Mouse (Mus musculus): ENCODE data around the gene Gm3233.
"Not testable (repeated sequence)": the region's sequence is repeated elsewhere in the genome, so short reads cannot be mapped to it uniquely, and the experiment has no call there.

The Gm3233 gene

GRCm38 (mm10) chr10:77759582-77759981, at the start of gene Gm3233:
Gm3233 (minus strand) TSS chr10:77759682.
- H3K36me3 ChIP-seq (ENCODE audit: insufficient read depth, low read length); H3K4me1 ChIP-seq (replicated peaks; ENCODE audit: low read depth, low read length); H3K4me3 ChIP-seq (replicated peaks; ENCODE audit: low read length); H3K27me3 ChIP-seq (ENCODE audit: insufficient read depth, low read length); H3K9me3 ChIP-seq (ENCODE audit: low read length): not testable (repeated sequence)

- Histone ChIP-seq H3K36me3 (ENCODE audit: insufficient read depth, low read length) (no peaks in the 10 kb centered on the region), H3K9me3 (ENCODE audit: low read length) (peaks cover 19% of the 10 kb centered on the region), H3K4me3 (replicated peaks; ENCODE audit: low read length) (no peak overlapping the region), H3K4me1 (replicated peaks; ENCODE audit: low read depth, low read length) (0 out of 2 replicates have a peak, but pooled peaks cover 3% of the 10 kb centered on the region), H3K27me3 (ENCODE audit: insufficient read depth, low read length) (no peaks in the 10 kb centered on the region)
- TF ChIP-seq CTCF (conservative IDR thresholded peaks at IDR 0.05; ENCODE audit: low read length): no peak
- TF ChIP-seq NANOG (IDR thresholded peaks at IDR 0.05; ENCODE audit: borderline replicate concordance, low read length): no peak
- no peak for TF ChIP-seq POU5F1 (IDR thresholded peaks at IDR 0.05; ENCODE audit: borderline replicate concordance, low read length)
Observed at GRCm38 (mm10) chr10:77804095-77804494, 44.6 kb upstream of the Gm3233 start.

- peaks cover 30% of the 10 kb centered on the region for H3K4me1 ChIP-seq (replicated peaks; ENCODE audit: low read depth, low read length)
- H3K36me3 ChIP-seq (ENCODE audit: insufficient read depth, low read length): no peaks in the 10 kb centered on the region
- H3K9me3 ChIP-seq (ENCODE audit: low read length): peaks cover 2% of the 10 kb centered on the region; the same call in 1 of the 2 replicates
- H3K27me3 ChIP-seq (ENCODE audit: insufficient read depth, low read length): no peaks in the 10 kb centered on the region
- TF ChIP-seq CTCF (conservative IDR thresholded peaks at IDR 0.05; ENCODE audit: low read length) (no peak), POU5F1 (IDR thresholded peaks at IDR 0.05; ENCODE audit: borderline replicate concordance, low read length) (no peak)
- H3K4me3 ChIP-seq (replicated peaks; ENCODE audit: low read length): no peak within 1 kb of the TSS
Observed at GRCm38 (mm10) chr10:77798921-77799508, 39.5 kb upstream of the Gm3233 start, which contains the start of gene Gm19668. Gm19668 (minus strand) TSS chr10:77799133.

GRCm38 (mm10) chr10:77798164-77798920, 38.9 kb upstream of the Gm3233 start:
- H3K4me1 ChIP-seq (replicated peaks; ENCODE audit: low read depth, low read length): peaks cover 30% of the 10 kb centered on the region
- H3K4me3 ChIP-seq (replicated peaks; ENCODE audit: low read length); H3K27me3 ChIP-seq (ENCODE audit: insufficient read depth, low read length); H3K9me3 ChIP-seq (ENCODE audit: low read length); H3K36me3 ChIP-seq (ENCODE audit: insufficient read depth, low read length): not testable (repeated sequence)

GRCm38 (mm10) chr10:77797677-77798076, 38.2 kb upstream of the Gm3233 start:
- TF ChIP-seq POU5F1 (IDR thresholded peaks at IDR 0.05; ENCODE audit: borderline replicate concordance, low read length) (no peak), NANOG (IDR thresholded peaks at IDR 0.05; ENCODE audit: borderline replicate concordance, low read length) (no peak), CTCF (conservative IDR thresholded peaks at IDR 0.05; ENCODE audit: low read length) (no peak)
- H3K4me1 ChIP-seq (replicated peaks; ENCODE audit: low read depth, low read length): peaks cover 30% of the 10 kb centered on the region
- no peak overlapping the region for H3K4me3 ChIP-seq (replicated peaks; ENCODE audit: low read length)
- no peaks in the 10 kb centered on the region for H3K27me3 ChIP-seq (ENCODE audit: insufficient read depth, low read length)
- no peaks in the 10 kb centered on the region for H3K9me3 ChIP-seq (ENCODE audit: low read length)
- no peaks in the 10 kb centered on the region for H3K36me3 ChIP-seq (ENCODE audit: insufficient read depth, low read length)

GRCm38 (mm10) chr10:77794976-77795375, 35.5 kb upstream of the Gm3233 start, which contains the start of gene Gm9639:
Gm9639 (minus strand) TSS chr10:77795076.
- TF ChIP-seq CTCF (conservative IDR thresholded peaks at IDR 0.05; ENCODE audit: low read length) (no peak), NANOG (IDR thresholded peaks at IDR 0.05; ENCODE audit: borderline replicate concordance, low read length) (no peak), POU5F1 (IDR thresholded peaks at IDR 0.05; ENCODE audit: borderline replicate concordance, low read length) (no peak)
- no peak within 1 kb of the TSS for H3K4me3 ChIP-seq (replicated peaks; ENCODE audit: low read length)
- H3K36me3 ChIP-seq (ENCODE audit: insufficient read depth, low read length): no peaks in the 10 kb centered on the region
- H3K9me3 ChIP-seq (ENCODE audit: low read length): no peaks in the 10 kb centered on the region
- H3K27me3 ChIP-seq (ENCODE audit: insufficient read depth, low read length): no peaks in the 10 kb centered on the region
- peaks cover 30% of the 10 kb centered on the region for H3K4me1 ChIP-seq (replicated peaks; ENCODE audit: low read depth, low read length)

- no peaks in the 10 kb centered on the region for H3K9me3 ChIP-seq (ENCODE audit: low read length)
- H3K4me3 ChIP-seq (replicated peaks; ENCODE audit: low read length): no peak overlapping the region
- H3K4me1 ChIP-seq (replicated peaks; ENCODE audit: low read depth, low read length): no peaks in the 10 kb centered on the region
- H3K27me3 ChIP-seq (ENCODE audit: insufficient read depth, low read length): no peaks in the 10 kb centered on the region
- TF ChIP-seq POU5F1 (IDR thresholded peaks at IDR 0.05; ENCODE audit: borderline replicate concordance, low read length) (no peak), NANOG (IDR thresholded peaks at IDR 0.05; ENCODE audit: borderline replicate concordance, low read length) (no peak)
- H3K36me3 ChIP-seq (ENCODE audit: insufficient read depth, low read length): no peaks in the 10 kb centered on the region
Observed at GRCm38 (mm10) chr10:77788621-77789020, 29.1 kb upstream of the Gm3233 start.

GRCm38 (mm10) chr10:77787876-77788275, 28.4 kb upstream of the Gm3233 start, which contains the start of gene Gm7137:
Gm7137 (minus strand) TSS chr10:77788200.
- not testable (repeated sequence) for H3K4me3 ChIP-seq (replicated peaks; ENCODE audit: low read length); H3K36me3 ChIP-seq (ENCODE audit: insufficient read depth, low read length); H3K4me1 ChIP-seq (replicated peaks; ENCODE audit: low read depth, low read length); H3K27me3 ChIP-seq (ENCODE audit: insufficient read depth, low read length); H3K9me3 ChIP-seq (ENCODE audit: low read length)

- not testable (repeated sequence) for H3K4me1 ChIP-seq (replicated peaks; ENCODE audit: low read depth, low read length); H3K27me3 ChIP-seq (ENCODE audit: insufficient read depth, low read length); H3K9me3 ChIP-seq (ENCODE audit: low read length); H3K36me3 ChIP-seq (ENCODE audit: insufficient read depth, low read length); H3K4me3 ChIP-seq (replicated peaks; ENCODE audit: low read length)
Observed at GRCm38 (mm10) chr10:77783396-77783795, 23.9 kb upstream of the Gm3233 start.

- H3K4me1 ChIP-seq (replicated peaks; ENCODE audit: low read depth, low read length); H3K36me3 ChIP-seq (ENCODE audit: insufficient read depth, low read length); H3K27me3 ChIP-seq (ENCODE audit: insufficient read depth, low read length); H3K4me3 ChIP-seq (replicated peaks; ENCODE audit: low read length); H3K9me3 ChIP-seq (ENCODE audit: low read length): not testable (repeated sequence)
Observed at GRCm38 (mm10) chr10:77782442-77782841, 23.0 kb upstream of the Gm3233 start, which contains the start of gene Gm3250. Gm3250 (minus strand) TSS chr10:77782542.

GRCm38 (mm10) chr10:77776844-77777243, 17.4 kb upstream of the Gm3233 start, which contains the start of gene Gm7138:
Gm7138 (minus strand) TSS chr10:77776944.
- not testable (repeated sequence) for H3K4me1 ChIP-seq (replicated peaks; ENCODE audit: low read depth, low read length); H3K9me3 ChIP-seq (ENCODE audit: low read length); H3K27me3 ChIP-seq (ENCODE audit: insufficient read depth, low read length); H3K4me3 ChIP-seq (replicated peaks; ENCODE audit: low read length); H3K36me3 ChIP-seq (ENCODE audit: insufficient read depth, low read length)

GRCm38 (mm10) chr10:77772142-77772541, 12.7 kb upstream of the Gm3233 start:
- H3K36me3 ChIP-seq (ENCODE audit: insufficient read depth, low read length); H3K4me1 ChIP-seq (replicated peaks; ENCODE audit: low read depth, low read length); H3K27me3 ChIP-seq (ENCODE audit: insufficient read depth, low read length); H3K9me3 ChIP-seq (ENCODE audit: low read length); H3K4me3 ChIP-seq (replicated peaks; ENCODE audit: low read length): not testable (repeated sequence)

- not testable (repeated sequence) for H3K9me3 ChIP-seq (ENCODE audit: low read length); H3K4me3 ChIP-seq (replicated peaks; ENCODE audit: low read length); H3K27me3 ChIP-seq (ENCODE audit: insufficient read depth, low read length)
Observed at GRCm38 (mm10) chr10:77771225-77771624, 11.7 kb upstream of the Gm3233 start, which contains the start of gene Gm3238. Gm3238 (minus strand) TSS chr10:77771325.

More at GRCm38 (mm10) chr10:77771225-77771624, 11.7 kb upstream of the Gm3233 start, which contains the start of gene Gm3238:
- H3K36me3 ChIP-seq (ENCODE audit: insufficient read depth, low read length); H3K4me1 ChIP-seq (replicated peaks; ENCODE audit: low read depth, low read length): not testable (repeated sequence)
